Mouse (Mus musculus): ENCODE measurements around the gene Ppp6r3.
"Not testable (repeated sequence)": the region's sequence is repeated elsewhere in the genome, so short reads cannot be mapped to it uniquely, and the experiment has no call there.

The Ppp6r3 gene

DNA sequence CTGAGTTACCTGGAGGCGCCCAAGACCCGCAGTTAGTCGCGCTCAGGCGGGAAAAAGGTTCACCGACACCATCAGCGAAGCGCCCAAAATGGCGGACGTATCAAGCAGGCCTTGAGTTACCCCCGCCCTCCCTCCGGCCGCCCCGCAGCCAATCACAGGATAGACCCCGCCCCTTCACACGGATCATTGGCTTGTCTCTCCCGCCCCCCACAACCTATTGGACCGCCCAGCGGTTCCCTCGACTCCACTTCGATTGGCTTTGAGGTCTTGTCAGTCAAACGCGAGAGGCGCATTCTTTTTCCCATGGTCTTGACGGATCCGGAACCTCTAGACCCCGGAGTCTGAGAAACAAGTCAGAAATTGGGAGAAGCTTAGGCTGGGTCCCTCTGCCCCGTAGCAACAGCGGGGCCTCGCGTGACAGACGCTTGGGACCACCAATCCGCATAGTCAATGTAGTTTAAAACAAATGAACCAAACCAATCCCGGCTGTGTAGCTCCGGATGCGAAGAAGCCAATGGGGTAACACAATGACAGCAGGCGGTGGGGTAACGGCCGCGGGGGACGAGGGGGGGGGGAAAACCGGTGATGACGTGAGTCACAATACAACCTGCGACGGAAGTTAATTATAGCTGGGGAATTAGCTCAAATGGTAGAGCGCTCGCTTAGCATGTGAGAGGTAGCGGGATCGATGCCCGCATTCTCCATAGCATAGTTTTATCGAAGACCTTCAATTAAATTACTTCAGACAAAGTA is at the start of gene Ppp6r3:
Gene Ppp6r3 (minus strand): TSS at position 118 of the 753 bp plus-strand sequence.
- peak; percentile 99 for DNase-seq (ENCODE audit: low read depth, low spot score)

DNA sequence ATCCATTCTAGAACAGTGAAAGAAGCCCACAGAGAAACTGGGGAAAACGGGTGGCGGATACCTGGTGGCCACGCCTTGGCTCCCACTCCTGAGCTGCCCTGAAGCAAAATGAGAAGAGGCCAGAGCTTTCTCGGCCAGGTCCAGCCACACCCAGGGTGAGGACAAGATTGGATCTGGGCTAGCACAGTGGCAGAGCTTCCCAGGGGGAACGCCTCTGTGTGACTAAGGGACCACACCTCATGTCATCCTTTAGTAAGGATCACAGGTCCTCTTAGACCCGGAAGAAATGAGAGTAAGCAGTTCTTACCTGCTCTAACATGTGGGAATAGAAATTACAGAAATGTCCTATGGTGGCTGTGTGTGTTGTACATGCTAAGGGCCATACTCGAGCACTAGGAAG is 49.6 kb upstream of the Ppp6r3 start:
- no peak for DNase-seq (ENCODE audit: low read depth, low spot score)

- DNase-seq (ENCODE audit: low read depth, low spot score) = no peak
Observed at GRCm38 (mm10) chr19:3623824-3624223, 48.3 kb upstream of the Ppp6r3 start.

GRCm38 (mm10) chr19:3623294-3623693 is 47.7 kb upstream of the Ppp6r3 start:
- no peak for DNase-seq (ENCODE audit: low read depth, low spot score)

- DNase-seq (ENCODE audit: low read depth, low spot score) = no peak
Observed at GRCm38 (mm10) chr19:3620871-3621270, 45.3 kb upstream of the Ppp6r3 start.

DNA sequence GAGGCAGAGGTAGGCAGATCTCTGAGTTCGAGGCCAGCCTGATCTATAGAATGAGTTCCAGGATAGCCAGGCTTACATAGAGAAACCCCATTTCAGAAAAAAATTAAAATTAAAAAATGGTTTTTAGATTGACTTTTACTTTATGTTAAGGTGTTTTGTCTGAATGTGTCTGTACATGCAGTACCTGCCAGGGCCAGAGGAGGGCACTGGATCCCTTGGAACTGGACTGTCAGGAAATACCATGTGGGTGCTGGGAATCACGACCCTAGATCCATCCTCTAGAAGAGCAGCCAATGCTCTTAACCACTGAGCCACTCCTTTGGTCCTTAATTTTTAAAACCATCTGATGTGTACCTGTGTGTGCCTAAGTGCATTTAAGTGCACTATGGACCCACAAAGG is 43.8 kb upstream of the Ppp6r3 start:
- DNase-seq (ENCODE audit: low read depth, low spot score) = no peak

DNA sequence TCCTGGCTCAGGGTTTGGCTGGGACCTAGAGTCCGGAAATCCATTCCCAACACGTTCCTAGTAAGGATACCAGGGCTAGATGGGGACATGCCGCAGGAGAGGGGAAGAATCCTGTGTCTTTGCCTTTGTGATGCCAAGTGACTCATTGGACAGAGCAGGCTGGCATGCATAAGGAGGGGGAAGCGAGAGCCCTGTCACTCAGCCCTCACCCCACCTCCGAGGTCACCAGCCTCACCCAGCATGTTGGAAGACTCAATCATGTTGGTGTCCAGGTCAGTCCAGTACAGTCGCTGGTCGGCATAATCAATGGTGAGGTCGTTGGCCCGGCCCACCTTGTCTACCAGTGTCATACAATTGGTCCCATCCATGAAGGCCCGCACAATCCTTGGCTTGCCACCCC is 38.4 kb upstream of the Ppp6r3 start:
- no peak for DNase-seq (ENCODE audit: low read depth, low spot score)

DNA sequence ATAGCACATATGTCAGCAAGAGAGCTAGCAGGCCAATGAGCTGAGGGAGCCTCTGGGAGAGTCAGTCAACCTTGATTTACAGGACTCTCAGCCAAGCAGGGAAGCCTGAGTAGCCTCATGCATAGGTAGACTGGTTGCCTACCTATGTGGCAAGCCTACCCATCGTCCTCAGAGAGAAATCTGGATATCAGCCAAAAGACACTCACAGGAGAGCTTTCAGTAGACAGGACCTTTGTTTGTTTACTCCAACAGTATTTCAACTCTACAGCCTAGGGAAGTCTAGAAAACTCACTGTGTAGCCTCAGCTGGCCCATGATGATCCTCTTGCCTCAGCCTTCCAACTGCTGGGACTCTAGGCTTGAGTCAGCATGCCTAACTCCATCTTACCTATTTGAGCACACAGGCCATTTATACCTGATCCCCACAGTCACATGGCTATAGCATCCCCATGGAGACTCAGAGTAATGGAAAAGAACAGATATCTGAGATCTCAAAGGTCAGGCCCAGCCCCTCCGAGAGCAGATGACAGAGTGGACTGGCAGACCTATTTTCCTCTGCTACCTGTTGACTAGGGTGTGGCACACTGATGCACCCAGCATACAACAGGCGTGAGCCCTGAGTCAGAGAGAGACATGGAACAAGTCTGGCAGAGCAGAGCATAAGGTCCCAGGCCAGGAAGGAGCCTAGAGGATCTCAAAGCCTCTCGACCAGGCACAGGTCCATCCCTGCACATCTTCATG is 37.2 kb upstream of the Ppp6r3 start:
- no peak for DNase-seq (ENCODE audit: low read depth, low spot score)

- no peak for DNase-seq (ENCODE audit: low read depth, low spot score)
Observed at GRCm38 (mm10) chr19:3611730-3612129, 36.2 kb upstream of the Ppp6r3 start.

DNA sequence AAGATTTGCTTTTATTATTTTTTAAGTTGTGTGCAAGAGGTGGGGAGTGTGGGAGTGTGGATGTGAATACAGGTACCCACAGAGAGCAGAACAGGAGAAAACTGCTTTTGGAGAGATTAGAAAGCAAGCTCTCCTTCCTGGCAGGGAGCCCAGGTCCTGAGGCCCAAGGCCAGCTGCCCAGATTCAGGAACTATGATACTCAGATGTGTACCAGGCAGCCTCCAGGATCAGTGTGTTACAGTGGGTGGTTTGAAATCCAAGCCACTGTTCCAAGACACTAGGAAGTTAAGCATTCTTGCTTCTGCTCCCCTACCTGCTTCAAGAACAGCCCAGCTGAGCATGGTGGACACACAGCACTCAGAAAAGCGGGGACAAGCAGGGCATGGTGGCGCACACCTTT is 35.3 kb upstream of the Ppp6r3 start:
- DNase-seq (ENCODE audit: low read depth, low spot score) = no peak

DNA sequence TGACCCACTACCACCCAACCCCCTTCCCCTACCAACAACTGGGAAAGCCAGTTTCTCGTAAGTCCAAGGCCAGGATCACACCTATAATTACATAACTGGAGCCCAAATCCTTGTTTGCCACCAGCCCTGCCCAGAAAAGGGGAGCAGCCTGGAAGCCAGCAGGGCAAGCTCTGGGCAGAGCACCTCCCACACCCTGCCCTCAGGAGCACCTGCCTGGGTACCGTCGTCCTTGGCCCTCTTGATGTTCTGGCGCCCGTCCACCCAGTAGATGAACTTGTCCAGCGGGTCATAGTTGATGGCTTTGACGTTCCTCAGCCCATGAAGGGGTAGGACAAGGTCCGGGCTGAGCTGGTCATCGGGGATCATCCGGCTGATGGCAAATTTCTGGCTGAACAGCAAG is 34.3 kb upstream of the Ppp6r3 start:
- DNase-seq (ENCODE audit: low read depth, low spot score) = no peak

GRCm38 (mm10) chr19:3594316-3594715 is 18.8 kb upstream of the Ppp6r3 start:
- no peak for DNase-seq (ENCODE audit: low read depth, low spot score)

GRCm38 (mm10) chr19:3593379-3594055 is 18.0 kb upstream of the Ppp6r3 start:
- no peak for DNase-seq (ENCODE audit: low read depth, low spot score)

DNA sequence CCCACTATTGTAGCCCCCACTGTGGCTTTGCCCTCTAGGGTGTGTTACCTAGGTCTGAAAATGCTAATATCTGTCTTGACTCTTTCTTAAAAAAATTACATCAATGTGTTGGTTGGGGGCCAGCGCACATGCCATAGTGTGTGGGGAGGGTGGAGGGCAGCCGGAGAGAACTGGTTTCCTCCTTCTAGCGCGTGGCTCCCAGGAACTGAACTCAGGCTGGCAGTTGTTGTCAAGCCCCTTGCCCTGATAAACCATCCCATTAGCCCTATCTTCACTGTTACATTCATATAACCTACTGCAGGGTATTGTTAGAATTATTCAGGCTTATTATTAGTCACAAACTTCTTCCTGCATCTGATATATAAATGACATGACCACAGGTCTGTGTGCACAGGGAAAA is 14.4 kb upstream of the Ppp6r3 start:
- DNase-seq (ENCODE audit: low read depth, low spot score) = no peak

DNA sequence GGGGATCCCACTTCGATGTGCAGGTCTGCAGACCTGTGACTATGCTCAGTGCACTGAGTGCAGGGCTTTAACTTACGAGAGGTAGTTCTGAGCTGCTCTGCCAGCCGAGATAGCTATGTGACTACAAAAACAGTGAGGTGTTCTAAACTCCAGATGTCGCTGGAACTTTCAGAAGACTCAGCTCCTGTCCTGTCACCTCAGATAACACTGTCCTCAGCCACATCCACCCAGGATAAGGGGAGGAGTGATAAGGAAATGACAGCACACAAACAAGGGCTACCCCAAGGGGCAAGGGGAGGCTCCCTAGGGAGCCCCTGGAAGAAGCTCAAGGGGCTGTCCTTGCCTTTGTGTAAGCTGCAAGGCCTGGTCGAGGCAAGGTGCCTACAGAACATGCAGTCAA is 14.0 kb upstream of the Ppp6r3 start:
- DNase-seq (ENCODE audit: low read depth, low spot score) = no peak

DNA sequence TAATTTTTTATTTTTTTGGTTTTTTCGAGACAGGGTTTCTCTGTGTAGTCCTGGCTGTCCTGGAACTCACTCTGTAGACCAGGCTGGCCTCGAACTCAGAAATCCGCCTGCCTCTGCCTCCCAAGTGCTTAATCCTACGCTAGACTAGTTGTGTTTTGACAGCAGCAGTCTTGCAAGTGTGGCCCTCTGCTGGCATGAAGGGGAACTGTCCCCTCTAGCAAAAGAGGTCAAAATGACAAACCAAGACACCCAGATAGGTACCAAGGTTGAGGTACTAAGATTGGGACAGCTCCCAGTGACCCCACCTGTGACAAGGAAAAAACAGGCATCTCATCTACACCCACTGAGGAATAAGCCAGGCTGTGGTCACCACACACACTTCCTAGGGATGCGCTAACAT is 12.2 kb upstream of the Ppp6r3 start:
- DNase-seq (ENCODE audit: low read depth, low spot score) = not testable (repeated sequence)

DNA sequence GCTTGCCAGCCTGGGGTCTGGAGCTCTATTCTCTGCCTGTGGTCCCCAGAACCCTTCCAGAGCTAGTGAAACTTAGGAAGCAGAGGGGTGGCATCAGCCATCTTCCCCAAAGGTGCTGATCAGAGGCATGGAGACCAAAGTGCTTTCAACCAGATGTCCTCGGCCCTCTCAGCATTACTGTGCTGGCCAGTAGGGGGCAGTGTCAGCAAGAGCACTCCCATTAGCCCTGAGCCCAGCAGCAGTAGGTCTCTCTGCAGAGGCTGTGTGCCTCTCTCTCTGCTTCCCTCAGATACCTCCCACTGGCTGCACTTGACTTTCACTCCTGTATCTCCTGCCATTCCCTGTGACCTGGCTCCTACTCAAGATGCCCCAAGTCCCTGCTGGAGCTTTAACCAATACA is 11.0 kb upstream of the Ppp6r3 start:
- no peak for DNase-seq (ENCODE audit: low read depth, low spot score)

- no peak for DNase-seq (ENCODE audit: low read depth, low spot score)
Observed at GRCm38 (mm10) chr19:3586026-3586425, 10.5 kb upstream of the Ppp6r3 start.

- no peak for DNase-seq (ENCODE audit: low read depth, low spot score)
Observed at GRCm38 (mm10) chr19:3581326-3581725, 5.8 kb upstream of the Ppp6r3 start.

GRCm38 (mm10) chr19:3577911-3578290 is 2.4 kb upstream of the Ppp6r3 start:
- no peak for DNase-seq (ENCODE audit: low read depth, low spot score)

GRCm38 (mm10) chr19:3577265-3577910 is 1.8 kb upstream of the Ppp6r3 start:
- no peak for DNase-seq (ENCODE audit: low read depth, low spot score)

All from brain, embryonic 18.5 days (tissue).